Mouse (Mus musculus) retina, postnatal 7 days (tissue): Measurements from ENCODE around the gene D11Wsu47e.

ENCODE experiments used
- DNase-seq: peaks from one replicate; pipeline ENCODE4 v3.0.0-alpha.2; 2012; ENCODE audit warnings: low read depth, low spot score

The D11Wsu47e gene

GRCm38 (mm10) chr11:113666205-113666604 lies 18.0 kb upstream of the D11Wsu47e start:
- no peak for DNase-seq

- no peak for DNase-seq
Measured at GRCm38 (mm10) chr11:113666648-113667047, 17.6 kb upstream of the D11Wsu47e start.

- DNase-seq = no peak
Measured at GRCm38 (mm10) chr11:113667122-113667521, 17.1 kb upstream of the D11Wsu47e start.

GRCm38 (mm10) chr11:113667704-113668103 lies 16.5 kb upstream of the D11Wsu47e start:
- DNase-seq = no peak

- no peak for DNase-seq
Measured at GRCm38 (mm10) chr11:113668857-113669256, 15.4 kb upstream of the D11Wsu47e start.

- no peak for DNase-seq
Measured at GRCm38 (mm10) chr11:113669711-113670110, 14.5 kb upstream of the D11Wsu47e start.

- no peak for DNase-seq
Measured at GRCm38 (mm10) chr11:113673614-113674013, 10.6 kb upstream of the D11Wsu47e start.

- no peak for DNase-seq
Measured at GRCm38 (mm10) chr11:113674595-113674994, 9.6 kb upstream of the D11Wsu47e start.

GRCm38 (mm10) chr11:113676847-113677246 lies 7.4 kb upstream of the D11Wsu47e start:
- no peak for DNase-seq

GRCm38 (mm10) chr11:113677378-113677777 lies 6.8 kb upstream of the D11Wsu47e start:
- DNase-seq = no peak

GRCm38 (mm10) chr11:113678373-113678772 lies 5.8 kb upstream of the D11Wsu47e start:
- DNase-seq = no peak

GRCm38 (mm10) chr11:113680954-113681353 lies 3.3 kb upstream of the D11Wsu47e start:
- DNase-seq = no peak

- DNase-seq = no peak
Measured at GRCm38 (mm10) chr11:113681979-113682378, 2.2 kb upstream of the D11Wsu47e start.

GRCm38 (mm10) chr11:113682897-113683626 lies 1.1 kb upstream of the D11Wsu47e start:
- peak; percentile 51 for DNase-seq

- no peak for DNase-seq
Measured at GRCm38 (mm10) chr11:113683627-113683956, 620 bp upstream of the D11Wsu47e start.

GRCm38 (mm10) chr11:113684707-113685426 lies 655 bp downstream of the D11Wsu47e start:
- no peak for DNase-seq

GRCm38 (mm10) chr11:113687031-113687430 lies 2.8 kb downstream of the D11Wsu47e start:
- DNase-seq = no peak

GRCm38 (mm10) chr11:113690506-113690905 lies 6.3 kb downstream of the D11Wsu47e start:
- no peak for DNase-seq

GRCm38 (mm10) chr11:113691318-113691717 lies 7.1 kb downstream of the D11Wsu47e start:
- DNase-seq = no peak

GRCm38 (mm10) chr11:113691851-113692250 lies 7.6 kb downstream of the D11Wsu47e start:
- DNase-seq = no peak

- peak; percentile 62 for DNase-seq
Measured at GRCm38 (mm10) chr11:113697571-113697970, 13.4 kb downstream of the D11Wsu47e start.

- no peak for DNase-seq
Measured at GRCm38 (mm10) chr11:113698013-113698545, 13.9 kb downstream of the D11Wsu47e start.

GRCm38 (mm10) chr11:113699643-113700042 lies 15.4 kb downstream of the D11Wsu47e start:
- no peak for DNase-seq
